Mouse (Mus musculus): ENCODE measurements around the gene Scgb2b26. TPM values are rescaled to one million over a fixed set of nuclear protein-coding genes. Genes with fewer than 3 reads are reported as not detected.

The Scgb2b26 gene
- not detected for total RNA-seq (2021)
- long read RNA-seq, experiment 1 = 0 reads
- long read RNA-seq, experiment 2 = 0 reads

GRCm38 (mm10) chr7:33944940-33945339, at the start of gene Scgb2b26:
Gene Scgb2b26 (minus strand): TSS chr7:33945040.
- no peak for DNase-seq

GRCm38 (mm10) chr7:33982281-33982680, 37.4 kb upstream of the Scgb2b26 start:
- DNase-seq = peak; percentile 55

- DNase-seq = no peak
These were observed 41.9 kb downstream of the Scgb2b26 start for GRCm38 (mm10) chr7:33902982-33903381.

- DNase-seq = no peak
These were observed 44.0 kb downstream of the Scgb2b26 start for GRCm38 (mm10) chr7:33900803-33901202.

GRCm38 (mm10) chr7:33900007-33900406, 44.8 kb downstream of the Scgb2b26 start:
- no peak for DNase-seq

Other genes with a start within 250 kb of the Scgb2b26 start
- gene Scgb2b24, start 205.7 kb downstream of the Scgb2b26 start, total RNA-seq (2021) = not detected
- gene Scgb1b24, start 201.2 kb downstream of the Scgb2b26 start, total RNA-seq (2021) = not detected
- not detected for gene Scgb2b27, start 68.9 kb upstream of the Scgb2b26 start, total RNA-seq (2021)
- not detected for gene Scgb1b27, start 76.4 kb upstream of the Scgb2b26 start, total RNA-seq (2021)
- gene Scgb1b30, start 150.4 kb upstream of the Scgb2b26 start, total RNA-seq (2021) = not detected
- 10 to 100 TPM; 25.3 to 30.2 TPM for gene Wtip, start 188.2 kb upstream of the Scgb2b26 start, total RNA-seq (2021)
- gene Uba2, start 224.6 kb upstream of the Scgb2b26 start, total RNA-seq (2021) = 10 to 100 TPM; 77.6 to 77.7 TPM

Measured in adrenal gland, postnatal 10 days (tissue).